Mouse (Mus musculus) frontal cortex, postnatal 25 days (tissue): ENCODE measurements at regions not wholly inside any gene's neighbourhood (a gene's known extent, or its start where the extent isn't known, plus 50 kb on each side); places are given as distances from the start of the nearest gene placed in this dataset.
"Not testable (repeated sequence)": the region's sequence is repeated elsewhere in the genome, so short reads cannot be mapped to it uniquely, and the experiment has no call there.

Experiments used
- DNase-seq, 2 experiments: peaks; one replicate each; pipeline ENCODE4 v3.0.0; 2022; ENCODE audit warnings: low spot score in 2 of 2

GRCm38 (mm10) chr7:111969198-111969887 lies 54.0 kb upstream of the Usp47 start:
- peak; percentile 60 to 80 for DNase-seq

GRCm38 (mm10) chr7:111968261-111968660 lies 55.0 kb upstream of the Usp47 start:
- DNase-seq = no peak

GRCm38 (mm10) chr7:111966716-111967115 lies 56.6 kb upstream of the Usp47 start:
- no peak for DNase-seq

GRCm38 (mm10) chr7:111963969-111964368 lies 59.3 kb upstream of the Usp47 start:
- no peak for DNase-seq

GRCm38 (mm10) chr7:111959977-111960376 lies 63.3 kb upstream of the Usp47 start:
- DNase-seq = no peak

GRCm38 (mm10) chr7:111956671-111957070 lies 66.6 kb upstream of the Usp47 start:
- DNase-seq = no peak

GRCm38 (mm10) chr7:111939631-111940030 lies 83.7 kb upstream of the Usp47 start:
- DNase-seq = no peak

- no peak for DNase-seq
These were observed 85.8 kb upstream of the Usp47 start for GRCm38 (mm10) chr7:111937547-111937946.

- no peak for DNase-seq
These were observed 86.2 kb upstream of the Usp47 start for GRCm38 (mm10) chr7:111937102-111937501.

GRCm38 (mm10) chr7:111932725-111933124 lies 90.6 kb upstream of the Usp47 start:
- DNase-seq = no peak

GRCm38 (mm10) chr7:111919961-111920360 lies 103.3 kb upstream of the Usp47 start:
- DNase-seq = no peak

- no peak for DNase-seq
These were observed 119.5 kb upstream of the Usp47 start for GRCm38 (mm10) chr7:111903741-111904231.

GRCm38 (mm10) chr7:111897016-111897415 lies 117.2 kb upstream of the Galnt18 start:
- DNase-seq = no peak

GRCm38 (mm10) chr7:111896255-111896654 lies 116.5 kb upstream of the Galnt18 start:
- peak; percentile 40 to 49 for DNase-seq

- no peak for DNase-seq
These were observed 103.2 kb upstream of the Galnt18 start for GRCm38 (mm10) chr7:111882991-111883390.

GRCm38 (mm10) chr7:111880067-111880675 lies 100.4 kb upstream of the Galnt18 start:
- DNase-seq = no peak

GRCm38 (mm10) chr7:111877591-111877990 lies 97.8 kb upstream of the Galnt18 start:
- DNase-seq = no peak

- no peak for DNase-seq
These were observed 96.2 kb upstream of the Galnt18 start for GRCm38 (mm10) chr7:111875949-111876348.

- DNase-seq = no peak
These were observed 89.6 kb upstream of the Galnt18 start for GRCm38 (mm10) chr7:111869337-111869736.

GRCm38 (mm10) chr7:111863035-111863434 lies 83.3 kb upstream of the Galnt18 start:
- no peak for DNase-seq

GRCm38 (mm10) chr7:111858291-111858690 lies 78.5 kb upstream of the Galnt18 start:
- not testable (repeated sequence) for DNase-seq

- DNase-seq = no peak
These were observed 77.2 kb upstream of the Galnt18 start for GRCm38 (mm10) chr7:111856977-111857376.

GRCm38 (mm10) chr7:111855309-111855708 lies 75.5 kb upstream of the Galnt18 start:
- no peak for DNase-seq
